ENCODE assay signal across 7 mouse cellular contexts in the genomic region with DNA sequence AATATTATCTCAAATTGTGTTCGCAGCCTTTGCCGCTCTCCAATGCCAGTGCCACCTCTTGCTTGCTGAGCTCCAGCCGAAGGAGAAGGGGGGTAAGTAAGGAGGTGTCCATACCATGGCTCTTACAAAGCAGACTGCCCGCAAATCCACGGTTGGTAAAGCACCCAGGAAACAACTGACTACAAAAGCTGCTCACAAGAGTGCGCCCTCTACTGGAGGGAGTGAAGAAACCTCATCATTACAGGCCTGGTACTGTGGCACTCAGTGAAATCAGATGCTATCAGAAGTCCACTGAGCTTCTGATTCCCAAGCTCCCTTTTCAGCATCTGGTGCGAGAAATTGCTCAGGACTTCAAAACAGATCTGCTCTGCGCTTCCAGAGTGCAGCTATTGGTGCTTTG. TPM values are rescaled to one million over a fixed set of nuclear protein-coding genes. Genes with fewer than 3 reads are reported as not detected.
A peak's percentile ranks its signal among the peaks of the same experiment; 100 is the strongest.
DNase-seq lines count a peak whose midpoint lies in the region; ATAC-seq and TF ChIP-seq lines count a peak whose summit lies in the region.

No protein-coding gene starts in this region.

- 50% methylated on average over 8 of the region's 8 CpGs for WGBS in stomach, postnatal 0 days

- no peak for TF ChIP-seq EP300 in stomach, postnatal 0 days (optimal IDR thresholded peaks at IDR 0.05)

- H3K27me3 ChIP-seq in stomach, postnatal 0 days (ENCODE audit: control insufficient read depth, insufficient read depth, low read length): no peaks in the 10 kb centered on the region

- H3K4me2 ChIP-seq in stomach, postnatal 0 days (replicated peaks; ENCODE audit: low read depth): no peak overlapping the region

- TF ChIP-seq POLR2A in bone marrow macrophage, adult 2 months (IDR thresholded peaks at IDR 0.05; ENCODE audit: borderline replicate concordance, low read depth, low read length): no peak

- H3K9ac ChIP-seq in stomach, postnatal 0 days (ENCODE audit: low read length): no peak overlapping the region

- DNase-seq in 3T3-L1 (ENCODE audit: low read depth, low spot score): peak; percentile 50
- DNase-seq in B cell, adult 2 months: peak; percentile 80
- DNase-seq in forelimb bud, embryonic 11.5 days (ENCODE audit: low read depth, low spot score): peak; percentile 43
- DNase-seq in layer of hippocampus, adult 18-20 months (ENCODE audit: low spot score in 2 of 2): peak; percentile 18 to 53
- peak; percentile 65 for DNase-seq in stomach, postnatal 0 days (ENCODE audit: low spot score)

- H3K4me1 ChIP-seq in bone marrow macrophage, adult 2 months (ENCODE audit: control insufficient read depth, insufficient read depth, low read length): no peaks in the 10 kb centered on the region
- no peaks in the 10 kb centered on the region for H3K4me1 ChIP-seq in stomach, postnatal 0 days (replicated peaks; ENCODE audit: control insufficient read depth, insufficient read depth)

- peak; percentile 64; the same call in 1 of the 2 replicates for ATAC-seq in megakaryocyte, adult 5-6 weeks (ENCODE audit: poor library complexity, severe bottlenecking)
- no peak for ATAC-seq in stomach, postnatal 0 days (ENCODE audit: low FRiP score, low TSS enrichment)

- H3K36me3 ChIP-seq in stomach, postnatal 0 days (ENCODE audit: control insufficient read depth, insufficient read depth, low read length): no peaks in the 10 kb centered on the region

- H3K27ac ChIP-seq in bone marrow macrophage, adult 2 months (ENCODE audit: insufficient read depth, low read depth, low read length): no peak overlapping the region
- H3K27ac ChIP-seq in stomach, postnatal 0 days (replicated peaks): no peak overlapping the region

- H3K9me3 ChIP-seq in stomach, postnatal 0 days (ENCODE audit: control insufficient read depth, low read length): no peaks in the 10 kb centered on the region

- TF ChIP-seq CTCF in bone marrow macrophage, adult 2 months (IDR thresholded peaks at IDR 0.05; ENCODE audit: low read depth, low read length): peak; percentile 90
- peak; percentile 86 for TF ChIP-seq CTCF in stomach, postnatal 0 days (IDR thresholded peaks at IDR 0.05; ENCODE audit: low read depth)

- H3K4me3 ChIP-seq in bone marrow macrophage, adult 2 months (ENCODE audit: insufficient read depth, low read length): no peak overlapping the region
- no peak overlapping the region for H3K4me3 ChIP-seq in stomach, postnatal 0 days (ENCODE audit: low read depth, low read length)

RNA-seq across cellular contexts. Expression of a gene that starts 15.3 kb away (rescaled TPM):
- polyA plus RNA-seq in bone marrow macrophage, adult 2 months (2012; ENCODE audit: insufficient read depth, insufficient read length, missing spikeins): 17.5 and 21.9 TPM in 2 replicates
- 10 to 100 TPM; 94.1 to 97.6 TPM for total RNA-seq in layer of hippocampus, adult 18-20 months (2021)
- 22.1 and 28.7 TPM in 2 replicates for total RNA-seq in megakaryocyte, adult 5-6 weeks (2015)
- 10.5 and 11.7 TPM in 2 replicates for total RNA-seq in megakaryocyte, adult 5-6 weeks (2017)
- 5.0 and 5.1 TPM in 2 replicates for polyA plus RNA-seq in stomach, postnatal 0 days (2015; fragmentation: Nextera tagmentation; extraction: Ambion mirVana)

RNA-seq across cellular contexts. Expression of a gene that starts 58.7 kb away (rescaled TPM):
- polyA plus RNA-seq in bone marrow macrophage, adult 2 months (2012; ENCODE audit: insufficient read depth, insufficient read length, missing spikeins): 3.3 and 3.6 TPM in 2 replicates
- total RNA-seq in layer of hippocampus, adult 18-20 months (2021): 10 to 100 TPM; 17.1 to 19.4 TPM
- total RNA-seq in megakaryocyte, adult 5-6 weeks (2015): 5.8 and 7.5 TPM in 2 replicates
- total RNA-seq in megakaryocyte, adult 5-6 weeks (2017): 10.2 and 10.8 TPM in 2 replicates
- polyA plus RNA-seq in stomach, postnatal 0 days (2015; fragmentation: Nextera tagmentation; extraction: Ambion mirVana): 8.2 and 8.4 TPM in 2 replicates
